In genomic region chr11:6291401-6292115, GRCm38 (mm10) we compare ENCODE assay signal across 8 mouse cellular contexts. TPM values are rescaled to one million over a fixed set of nuclear protein-coding genes. Genes with fewer than 3 reads are reported as not detected.
A peak's percentile ranks its signal among the peaks of the same experiment; 100 is the strongest.
DNase-seq lines count a peak whose midpoint lies in the region; ATAC-seq and TF ChIP-seq lines count a peak whose summit lies in the region.

Gene Ogdh, plus strand, starts transcription at chr11:6291633.

- TF ChIP-seq POLR2A in cortical plate, adult 2 months (IDR thresholded peaks at IDR 0.05; ENCODE audit: extremely low read depth, insufficient read depth, low read length), result peak; percentile 82

- no peaks in the 10 kb centered on the region for H3K27me3 ChIP-seq in megakaryocyte, embryonic 14.5 days (replicated peaks)

- peak; percentile 79 for ATAC-seq in activated CD4-positive, CD25-positive, alpha-beta regulatory T cell, adult 4 months

- peak within 1 kb of the TSS; percentile 91 for H3K27ac ChIP-seq in cortical plate, adult 2 months (ENCODE audit: insufficient read depth, low read length)

- DNase-seq in gastrocnemius, adult 8-10 months (ENCODE audit: low spot score in 2 of 2), result peak; percentile 98 to 99
- DNase-seq in hindlimb bud, embryonic 11.5 days (ENCODE audit: extremely low spot score, low read depth, low spot score), result peak; percentile 89
- DNase-seq in left cerebral cortex, adult 8-10 months (ENCODE audit: low spot score in 2 of 2), result peak; percentile 97 to 99
- peak; percentile 99 for DNase-seq in right cerebral cortex, postnatal 10 days (ENCODE audit: low spot score in 2 of 2)
- peak; percentile 99 for DNase-seq in urinary bladder, postnatal 25 days (ENCODE audit: low spot score)

- no peak for TF ChIP-seq CTCF in cortical plate, adult 2 months (IDR thresholded peaks at IDR 0.05; ENCODE audit: extremely low read depth, insufficient read depth, low read length)

- peaks cover 6% of the 10 kb centered on the region for H3K36me3 ChIP-seq in megakaryocyte, embryonic 14.5 days (replicated peaks; ENCODE audit: low read length)

- peak within 1 kb of the TSS; percentile 50 for H3K4me3 ChIP-seq in cortical plate, adult 2 months (ENCODE audit: insufficient read depth, low read length)
- H3K4me3 ChIP-seq in megakaryocyte, embryonic 14.5 days (replicated peaks), result peak within 1 kb of the TSS; percentile 99

- H3K9me3 ChIP-seq in megakaryocyte, embryonic 14.5 days, result peaks cover 7% of the 10 kb centered on the region

- H3K4me1 ChIP-seq in cortical plate, adult 2 months (ENCODE audit: control insufficient read depth, insufficient read depth, low read length), result no peaks in the 10 kb centered on the region
- peaks cover 49% of the 10 kb centered on the region for H3K4me1 ChIP-seq in megakaryocyte, embryonic 14.5 days

RNA-seq across cellular contexts. Expression of gene Ogdh, which starts in this region (rescaled TPM):
- polyA plus RNA-seq in activated CD4-positive, CD25-positive, alpha-beta regulatory T cell, adult 4 months (2017; shearing (Covaris generic)), result 100 to 1,000 TPM; 121 to 141 TPM
- 154 TPM in 2 replicates for polyA plus RNA-seq in cortical plate, adult 2 months (2012; rRNA removed)
- total RNA-seq in gastrocnemius, adult 8-10 months (2022), result 100 to 1,000 TPM; 653 to 755 (median 701) TPM
- total RNA-seq in left cerebral cortex, adult 8-10 months (2022), result 100 to 1,000 TPM; 244 to 278 (median 257) TPM
- polyA plus RNA-seq in megakaryocyte, embryonic 14.5 days (2012; ENCODE audit: insufficient read depth, low replicate concordance), result 19.3 and 34.8 TPM in 2 replicates

Comparison
In these comparisons a context has a peak if more than half of its experiments do, and no peak if none do; other contexts are left out.
1. Peak in every context shown above with its lines: DNase-seq, ATAC-seq, H3K4me3 ChIP-seq and H3K27ac ChIP-seq.